Mouse (Mus musculus) cerebellum, postnatal 36 days (tissue): ENCODE data around the gene Npl.
"Not testable (repeated sequence)": the region's sequence is repeated elsewhere in the genome, so short reads cannot be mapped to it uniquely, and the experiment has no call there.

Experiments used
- DNase-seq, 2 experiments: peaks; one replicate each; pipeline ENCODE4 v3.0.0; 2021 to 2022; ENCODE audit warnings: mixed read lengths in 2 of 2

Gene Npl

DNA sequence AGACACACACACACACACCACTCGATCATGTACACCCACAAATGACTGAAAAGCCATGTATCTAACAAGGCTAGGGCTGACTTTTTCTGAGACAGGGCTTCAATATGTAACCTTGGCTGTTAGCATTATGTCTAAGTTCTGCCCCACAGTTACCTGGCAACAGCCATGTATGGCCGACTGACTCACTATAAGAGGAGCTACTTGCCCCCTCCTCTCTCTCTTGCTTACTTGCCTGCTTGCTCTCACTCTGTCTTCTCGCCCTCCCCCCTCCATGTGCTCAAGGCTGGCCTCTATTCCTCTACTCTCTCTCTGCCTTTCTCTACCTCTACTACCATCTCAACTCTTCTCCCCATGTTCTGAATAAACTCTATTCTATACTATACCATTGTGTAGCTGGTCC lies 9.1 kb downstream of the Npl start:
- DNase-seq, result no peak

GRCm38 (mm10) chr1:153539739-153540333 lies 10.0 kb downstream of the Npl start:
- no peak for DNase-seq

DNA sequence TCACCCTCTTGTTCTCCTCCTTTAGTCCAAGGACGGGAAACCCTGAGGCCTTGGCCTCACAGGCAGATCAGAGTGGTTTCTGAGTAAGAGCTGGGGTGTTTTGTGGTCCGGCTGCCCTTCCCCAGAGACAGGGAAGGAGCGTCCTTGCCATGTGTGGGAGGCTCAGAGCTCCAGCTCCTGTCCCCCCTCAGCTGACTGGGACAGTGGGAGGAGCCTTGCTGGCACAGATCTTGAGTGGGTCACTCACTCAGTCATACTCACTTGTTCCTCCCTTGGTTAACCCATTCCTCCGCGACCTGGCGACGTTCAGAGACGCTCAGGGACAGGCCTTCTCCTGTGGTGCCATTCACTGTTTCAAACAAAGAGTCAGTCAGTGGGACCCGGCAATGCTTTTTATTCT lies 14.2 kb downstream of the Npl start:
- DNase-seq, result peak in 1 of 2 experiments; percentile 9

- not testable (repeated sequence) for DNase-seq
These were observed 16.9 kb downstream of the Npl start for GRCm38 (mm10) chr1:153532896-153533295.

DNA sequence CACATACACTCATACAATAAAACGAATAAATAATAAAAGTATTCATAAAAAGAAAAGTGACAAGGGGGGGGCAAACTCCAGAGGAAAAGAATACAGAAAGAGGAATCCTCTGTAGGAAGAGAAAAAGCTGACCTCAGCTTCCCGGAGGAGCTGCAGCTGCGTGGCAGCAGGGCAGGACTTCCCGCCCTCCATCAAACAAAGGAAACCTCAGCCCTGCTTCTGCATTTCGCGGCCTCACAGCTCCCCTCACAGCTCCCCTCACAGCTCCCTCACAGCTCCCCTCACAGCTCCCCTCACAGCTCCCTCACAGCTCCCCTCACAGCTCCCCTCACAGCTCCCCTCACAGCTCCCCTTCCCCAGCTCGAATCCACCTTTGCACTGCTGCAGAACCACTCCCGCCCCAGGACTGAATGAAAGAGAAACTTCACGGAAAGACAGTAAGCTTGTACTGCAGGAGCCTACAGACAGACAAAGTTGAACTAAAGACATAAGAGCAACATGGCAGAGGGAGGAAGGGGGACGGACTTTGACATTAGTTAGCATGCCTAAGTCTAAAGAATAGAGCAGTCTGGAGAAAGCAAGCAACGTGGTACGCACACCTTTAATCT lies 17.5 kb downstream of the Npl start:
- no peak for DNase-seq

- DNase-seq, result no peak
These were observed 18.1 kb downstream of the Npl start for GRCm38 (mm10) chr1:153531677-153532233.

DNA sequence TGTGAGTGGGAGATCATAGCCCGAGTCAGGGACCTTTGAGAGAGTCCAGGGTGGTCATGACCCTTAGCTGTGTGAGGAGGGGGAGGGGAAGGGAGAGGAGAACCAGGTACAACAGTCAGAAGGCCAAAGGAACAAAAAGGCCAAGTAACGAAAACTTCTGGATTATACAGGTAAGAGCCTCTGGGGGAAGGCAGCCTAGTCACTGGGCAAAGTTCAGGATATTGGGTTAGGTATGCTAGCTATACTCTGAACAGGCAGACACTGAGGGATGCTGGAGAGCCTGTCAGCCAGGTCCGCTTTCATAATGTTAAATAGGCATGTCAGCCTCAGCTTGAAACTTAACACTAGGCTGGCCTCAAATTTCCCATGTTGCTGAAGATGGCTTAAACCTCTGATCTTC lies 27.7 kb downstream of the Npl start:
- DNase-seq, result no peak

DNA sequence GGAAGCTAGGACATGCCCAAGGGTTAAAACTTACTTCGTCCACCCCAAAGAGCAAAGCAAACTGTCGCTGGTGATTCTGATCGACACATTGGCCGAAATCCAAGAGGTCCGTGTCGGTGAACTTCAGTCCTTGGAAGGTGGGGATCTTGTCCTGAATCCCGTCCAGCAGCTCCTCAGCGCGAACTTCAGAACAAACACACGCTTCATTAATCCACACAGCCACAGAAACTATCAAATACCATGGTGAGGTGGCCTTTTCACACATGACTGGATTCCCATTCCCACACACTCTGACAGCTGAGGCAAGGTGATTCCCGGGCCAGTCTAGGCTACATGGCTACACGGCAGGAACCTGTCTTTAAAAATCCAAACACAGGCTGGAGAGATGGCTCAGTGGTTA lies 34.5 kb downstream of the Npl start:
- DNase-seq, result no peak

- no peak for DNase-seq
These were observed 39.4 kb downstream of the Npl start for GRCm38 (mm10) chr1:153510330-153511009.

GRCm38 (mm10) chr1:153509569-153509968 lies 40.3 kb downstream of the Npl start:
- DNase-seq, result not testable (repeated sequence)

GRCm38 (mm10) chr1:153509012-153509411 lies 40.8 kb downstream of the Npl start:
- DNase-seq, result no peak

GRCm38 (mm10) chr1:153506266-153506665 lies 43.6 kb downstream of the Npl start:
- no peak for DNase-seq

DNA sequence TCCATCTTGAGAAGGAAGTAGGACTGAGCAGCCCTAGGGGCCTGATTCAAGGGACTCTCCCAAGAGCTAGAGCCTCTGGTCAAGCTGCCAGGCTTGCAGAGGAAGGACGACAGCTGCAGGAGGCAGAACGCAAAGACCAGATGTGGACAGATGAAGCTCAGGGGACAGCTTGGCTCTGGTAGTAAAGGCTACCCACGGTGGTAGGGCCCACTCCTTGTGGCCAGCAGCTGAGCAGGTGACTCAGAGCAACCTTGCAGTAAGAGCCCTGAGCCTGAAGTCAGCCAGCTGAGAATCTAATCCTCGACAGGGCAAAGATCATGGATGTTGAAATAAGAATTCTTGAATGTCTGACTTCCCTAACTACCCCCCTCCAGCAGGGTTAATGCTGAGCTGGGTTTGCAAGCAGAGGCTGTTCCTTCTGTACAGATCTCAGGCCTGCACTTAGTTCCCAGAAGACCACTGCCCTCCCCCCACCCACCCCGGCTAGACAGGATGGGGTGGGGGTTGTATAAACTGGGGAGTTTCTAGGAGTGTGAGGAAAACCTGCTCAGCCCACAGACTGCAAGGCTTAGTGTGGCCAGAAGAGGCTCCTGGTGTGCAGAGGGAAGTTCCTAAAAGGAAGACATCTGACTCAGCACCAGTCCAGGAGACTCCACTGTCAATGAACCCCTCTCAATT lies 48.1 kb downstream of the Npl start:
- no peak for DNase-seq

GRCm38 (mm10) chr1:153500030-153500429 lies 49.8 kb downstream of the Npl start:
- no peak for DNase-seq

DNA sequence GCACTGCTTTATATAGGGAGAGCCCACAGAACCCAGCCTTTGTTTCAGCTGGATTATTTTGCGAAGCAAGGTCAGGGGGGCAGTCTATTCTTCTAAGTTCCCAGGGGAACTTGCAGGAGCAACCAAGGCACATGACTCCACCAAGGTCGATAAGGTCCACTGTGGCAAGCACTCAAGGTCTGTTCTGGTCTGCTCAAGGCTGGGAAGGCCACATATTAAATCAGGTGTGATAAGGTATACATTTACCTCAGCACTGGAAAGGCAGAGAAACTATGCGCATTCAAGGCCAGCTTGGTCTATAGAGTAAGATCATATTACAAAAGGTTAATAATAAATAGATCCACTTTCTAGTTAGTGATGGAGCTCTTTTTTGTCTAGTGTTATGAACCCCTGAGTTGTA lies 53.8 kb downstream of the Npl start:
- DNase-seq, result no peak

DNA sequence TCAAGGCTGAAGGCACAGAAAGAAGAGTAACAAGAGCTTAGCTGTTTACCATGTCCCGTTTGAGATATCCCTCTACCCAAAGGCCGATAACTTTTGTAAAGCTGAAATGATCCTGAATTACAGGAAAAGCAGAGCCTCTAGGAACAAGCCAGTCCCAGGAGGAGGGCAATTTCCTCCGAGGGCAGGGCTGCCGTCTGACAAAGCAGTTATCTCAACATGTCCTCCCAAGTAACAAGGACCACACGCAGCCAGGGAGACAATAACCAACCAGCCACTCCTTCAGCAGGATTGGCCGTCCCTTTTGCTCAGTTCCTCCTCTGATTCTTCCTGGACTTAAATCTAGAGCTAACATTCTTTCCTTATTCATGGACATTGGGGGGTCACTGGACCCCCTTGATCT lies 55.9 kb downstream of the Npl start:
- no peak for DNase-seq

DNA sequence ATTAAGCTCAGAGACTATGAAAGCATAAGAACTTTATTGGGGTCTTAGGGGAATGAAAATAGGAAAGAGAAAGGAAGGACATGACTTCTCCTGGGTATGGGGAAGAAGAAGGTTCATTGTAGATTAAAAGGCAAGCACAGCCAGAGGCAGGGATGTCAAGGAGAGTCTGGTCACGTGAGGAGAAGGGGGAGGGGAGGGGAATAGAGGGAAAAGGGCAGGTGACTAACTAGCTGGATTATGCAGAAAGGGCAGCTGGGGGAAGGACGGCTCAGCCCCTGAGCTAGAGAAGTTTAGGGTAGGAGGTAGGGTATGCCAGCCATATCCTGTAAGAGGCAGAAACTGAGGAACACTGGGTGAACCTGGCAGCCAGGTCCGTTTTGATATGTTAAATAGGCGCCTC lies 56.5 kb downstream of the Npl start:
- no peak for DNase-seq

- no peak for DNase-seq
These were observed 58.0 kb downstream of the Npl start for GRCm38 (mm10) chr1:153491822-153492221.

DNA sequence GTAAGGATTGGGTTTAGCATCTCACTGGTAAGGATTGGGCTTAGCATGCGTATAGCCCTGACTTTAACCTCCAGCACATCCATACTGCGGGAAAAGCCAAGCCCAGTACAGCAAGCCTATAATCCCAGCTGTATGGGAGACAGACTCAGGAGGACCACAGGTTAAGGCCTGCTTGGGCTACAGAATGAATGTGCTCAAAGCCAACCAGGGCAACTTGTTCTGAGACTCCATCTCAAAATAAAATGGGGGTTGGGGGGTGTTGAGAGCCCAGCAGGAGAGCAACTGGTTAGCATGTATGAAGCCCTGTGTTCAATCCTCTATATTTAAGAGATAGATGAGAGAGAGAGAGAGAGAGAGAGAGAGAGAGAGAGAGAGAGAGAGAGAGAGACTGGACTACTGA lies 58.5 kb downstream of the Npl start:
- DNase-seq, result no peak

DNA sequence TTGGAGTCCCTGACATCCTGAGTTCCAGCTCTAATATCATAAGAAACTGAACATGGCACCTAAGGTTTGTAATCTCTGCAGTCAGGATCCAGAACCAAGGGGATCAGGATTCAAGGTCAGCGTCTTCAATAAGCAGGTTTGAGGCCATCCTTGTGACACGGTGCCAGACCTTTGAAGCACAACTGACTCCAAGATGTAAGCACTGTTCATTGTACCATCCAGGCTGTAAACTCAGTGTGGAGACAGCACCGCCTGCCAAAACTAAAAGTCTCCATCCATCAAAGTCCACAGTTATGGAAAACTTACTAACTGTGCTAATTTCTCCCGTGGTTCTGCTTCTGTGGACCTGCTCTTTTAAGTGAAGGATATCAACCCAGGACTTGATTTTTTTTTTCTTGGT lies 59.9 kb downstream of the Npl start:
- DNase-seq, result no peak

DNA sequence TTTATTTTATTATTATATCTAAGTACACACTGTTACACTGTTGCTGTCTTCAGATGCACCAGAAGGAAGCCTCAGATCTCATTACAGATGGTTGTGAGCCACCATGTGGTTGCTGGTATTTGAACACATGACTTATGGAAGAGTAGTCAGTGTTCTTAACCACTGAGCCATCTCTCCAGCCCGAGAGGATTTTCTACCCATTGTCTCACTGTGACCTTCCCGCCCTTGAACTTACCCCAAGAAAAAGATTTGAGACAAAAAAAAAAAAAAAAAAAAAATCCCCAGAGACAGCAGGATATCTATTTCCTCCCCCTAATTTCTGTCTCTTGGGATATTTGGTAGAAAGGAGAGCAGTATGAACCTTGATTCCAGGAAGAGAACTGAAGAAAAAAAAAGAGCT lies 60.3 kb downstream of the Npl start:
- no peak for DNase-seq

- DNase-seq, result no peak
These were observed 60.7 kb downstream of the Npl start for GRCm38 (mm10) chr1:153489132-153489531.

GRCm38 (mm10) chr1:153487500-153487879 lies 62.4 kb downstream of the Npl start, which contains the start of gene Dhx9:
Gene Dhx9 (minus strand): TSS chr1:153487660.
- peak; percentile 98 to 100 for DNase-seq
